Mouse (Mus musculus) C2C12 (cell line): ENCODE measurements around the gene Slc29a1.

Experiments
- CTCF ChIP-seq: IDR thresholded peaks from one replicate; pipeline ENCODE4 v1.5.1; 2011; ENCODE audit not compliant: control insufficient read depth, insufficient read depth, insufficient read length
- MYOD1 ChIP-seq: IDR thresholded peaks from one replicate; pipeline ENCODE4 v1.6.1; 2011; ENCODE audit warnings: low read depth; ENCODE audit not compliant: control insufficient read depth, insufficient read length
- MYOG ChIP-seq: IDR thresholded peaks from one replicate; pipeline ENCODE4 v1.6.1; 2011; ENCODE audit not compliant: control insufficient read depth, insufficient read length; ENCODE audit errors: extremely low read depth
- USF1 ChIP-seq: IDR thresholded peaks from one replicate; pipeline ENCODE4 v1.6.1; 2011; ENCODE audit warnings: low read depth, mild to moderate bottlenecking, control low read depth, moderate library complexity

GRCm38 (mm10) chr17:45580958-45581477 is 18.4 kb downstream of the Slc29a1 start:
- peak; percentile 56 for TF ChIP-seq MYOD1
- no peak for TF ChIP-seq USF1
- TF ChIP-seq CTCF: no peak
- no peak for TF ChIP-seq MYOG
